Mouse (Mus musculus) embryonic facial prominence, embryonic 14.5 days (tissue): ENCODE measurements around the gene Tbxa2r. TPM values are rescaled to one million over a fixed set of nuclear protein-coding genes. Genes with fewer than 3 reads are reported as not detected.

ENCODE experiments used
- ATAC-seq: fragments of 200-750 bp; cut with Nextera tagmentation; 2 replicates; pipeline ENCODE4 v1.8.0; 2017; ENCODE audit warnings: low read depth, moderate number of reproducible peaks, moderate TSS enrichment
- DNase-seq: peaks from one replicate; pipeline ENCODE4 v3.0.0-alpha.2; 2015; ENCODE audit warnings: low spot score
- H3K27ac ChIP-seq: fragments of 300-500 bp; sonication (generic); replicated peaks from 2 replicates; pipeline ENCODE4 v1.5.1; 2014; ENCODE audit warnings: low read depth, mild to moderate bottlenecking, low read length, moderate library complexity
- H3K27me3 ChIP-seq: fragments of 300-500 bp; sonication (generic); replicated peaks from 2 replicates; pipeline ENCODE4 v1.6.1; 2014; ENCODE audit warnings: low read length; ENCODE audit not compliant: control insufficient read depth, insufficient read depth
- H3K36me3 ChIP-seq: fragments of 300-500 bp; sonication (generic); 2 replicates; pipeline ENCODE4 v1.6.1; 2014; ENCODE audit warnings: low read length, mixed read lengths; ENCODE audit not compliant: control insufficient read depth, insufficient read depth
- H3K4me1 ChIP-seq: fragments of 300-500 bp; sonication (generic); 2 replicates; pipeline ENCODE4 v1.6.1; 2014; ENCODE audit warnings: antibody characterized with exemption, low read length; ENCODE audit not compliant: control insufficient read depth, insufficient read depth
- H3K4me2 ChIP-seq: fragments of 300-500 bp; sonication (generic); 2 replicates; pipeline ENCODE4 v1.6.1; 2014; ENCODE audit warnings: low read depth, mild to moderate bottlenecking, low read length, moderate library complexity, mixed read lengths
- H3K4me3 ChIP-seq: fragments of 300-500 bp; sonication (generic); 2 replicates; pipeline ENCODE4 v1.5.1; 2014; ENCODE audit warnings: low read depth, mild to moderate bottlenecking, low read length
- H3K9ac ChIP-seq: fragments of 300-500 bp; sonication (generic); 2 replicates; pipeline ENCODE4 v1.6.1; 2014; ENCODE audit warnings: low read depth, mild to moderate bottlenecking, low read length, moderate library complexity, mixed read lengths
- H3K9me3 ChIP-seq: fragments of 300-500 bp; sonication (generic); 2 replicates; pipeline ENCODE4 v1.6.1; 2016; ENCODE audit warnings: low read length; ENCODE audit not compliant: control insufficient read depth
- WGBS: fragments of 180-500 bp; shearing (Covaris S2); extraction: QIAGEN DNeasy Blood & Tissue Kit; methylation state at CpG from one replicate; pipeline ENCODE4 v1.1.7; 2014; 5-methylcytosine and 5-hydroxymethylcytosine counted together
- polyA plus RNA-seq: library from polyadenylated mRNA; unstranded; fragments of >200 nt; fragmentation: Nextera tagmentation; extraction: Ambion mirVana; gene quantifications from 2 replicates; pipeline ENCODE4 v1.2.1, GENCODE M21; 2014

Gene Tbxa2r
- polyA plus RNA-seq, 1 experiment from 2014 or later = 6.7 TPM

GRCm38 (mm10) chr10:81341333-81341949 is 12.9 kb downstream of the Tbxa2r start:
- DNase-seq = no peak
- Histone ChIP-seq H3K36me3 (peaks cover 4% of the 10 kb centered on the region), H3K27me3 (peaks cover 47% of the 10 kb centered on the region), H3K9ac (no peak overlapping the region), H3K27ac (no peak overlapping the region), H3K4me2 (no peak overlapping the region), H3K4me3 (no peak overlapping the region), H3K9me3 (no peaks in the 10 kb centered on the region), H3K4me1 (no peaks in the 10 kb centered on the region)
- WGBS = 37% methylated on average over 16 of the region's 16 CpGs
- no peak for ATAC-seq

GRCm38 (mm10) chr10:81342686-81343505 is 14.4 kb downstream of the Tbxa2r start, which contains the start of gene Gipc3:
Gene Gipc3, minus strand, starts transcription at chr10:81343266.
- ATAC-seq = no peak
- DNase-seq = no peak
- H3K27ac ChIP-seq = no peak within 1 kb of the TSS
- peaks cover 12% of the 10 kb centered on the region for H3K36me3 ChIP-seq
- H3K4me3 ChIP-seq = peak within 1 kb of the TSS; percentile 42
- H3K4me1 ChIP-seq = peaks cover 8% of the 10 kb centered on the region; the same call in 1 of the 2 replicates
- peaks cover 41% of the 10 kb centered on the region for H3K27me3 ChIP-seq
- H3K9me3 ChIP-seq = no peaks in the 10 kb centered on the region
- peak within 1 kb of the TSS; percentile 57 for H3K9ac ChIP-seq
- WGBS = 10% methylated on average over 20 of the region's 67 CpGs
- peak within 1 kb of the TSS; percentile 75 for H3K4me2 ChIP-seq

GRCm38 (mm10) chr10:81344421-81345161 is 16.1 kb downstream of the Tbxa2r start:
- no peak for DNase-seq
- WGBS = 48% methylated on average over 8 of the region's 8 CpGs

GRCm38 (mm10) chr10:81345162-81345534 is 16.6 kb downstream of the Tbxa2r start:
- Histone ChIP-seq H3K4me3 (no peak overlapping the region), H3K9me3 (no peaks in the 10 kb centered on the region), H3K4me1 (peaks cover 19% of the 10 kb centered on the region), H3K9ac (no peak overlapping the region), H3K27me3 (peaks cover 41% of the 10 kb centered on the region), H3K36me3 (peaks cover 13% of the 10 kb centered on the region), H3K4me2 (no peak overlapping the region), H3K27ac (no peak overlapping the region)
- no peak for DNase-seq
- WGBS = 84% methylated on average over 4 of the region's 4 CpGs
- no peak for ATAC-seq

More at GRCm38 (mm10) chr10:81344421-81345161, 16.1 kb downstream of the Tbxa2r start:
- no peak overlapping the region for H3K4me3 ChIP-seq
- H3K4me2 ChIP-seq = no peak overlapping the region
- H3K27ac ChIP-seq = no peak overlapping the region
- no peak for ATAC-seq
- no peaks in the 10 kb centered on the region for H3K9me3 ChIP-seq
- H3K9ac ChIP-seq = no peak overlapping the region
- peaks cover 13% of the 10 kb centered on the region for H3K36me3 ChIP-seq
- H3K27me3 ChIP-seq = peaks cover 41% of the 10 kb centered on the region
- peaks cover 17% of the 10 kb centered on the region for H3K4me1 ChIP-seq

GRCm38 (mm10) chr10:81346453-81347067 is 18.0 kb downstream of the Tbxa2r start:
- ATAC-seq = no peak

GRCm38 (mm10) chr10:81349146-81349545 is 20.6 kb downstream of the Tbxa2r start:
- Histone ChIP-seq H3K27me3 (peaks cover 12% of the 10 kb centered on the region; the same call in 1 of the 2 replicates), H3K4me1 (peaks cover 19% of the 10 kb centered on the region), H3K27ac (peak overlapping the region; percentile 72; the same call in 1 of the 2 replicates), H3K36me3 (peaks cover 13% of the 10 kb centered on the region), H3K9me3 (no peaks in the 10 kb centered on the region), H3K4me3 (peak overlapping the region; percentile 88), H3K4me2 (peak overlapping the region; percentile 93), H3K9ac (peak overlapping the region; percentile 85)
- no peak for ATAC-seq
- DNase-seq = no peak
- 10% methylated on average over 10 of the region's 12 CpGs for WGBS

More at GRCm38 (mm10) chr10:81346453-81347067, 18.0 kb downstream of the Tbxa2r start:
- peaks cover 37% of the 10 kb centered on the region for H3K27me3 ChIP-seq
- peaks cover 13% of the 10 kb centered on the region for H3K36me3 ChIP-seq
- H3K4me2 ChIP-seq = peak overlapping the region; percentile 49
- peak overlapping the region; percentile 21 for H3K4me3 ChIP-seq
- no peaks in the 10 kb centered on the region for H3K9me3 ChIP-seq
- peak overlapping the region; percentile 40 for H3K9ac ChIP-seq
- no peak overlapping the region; the same call in 1 of the 2 replicates for H3K27ac ChIP-seq
- H3K4me1 ChIP-seq = peaks cover 19% of the 10 kb centered on the region
- DNase-seq = peak; percentile 79
- 15% methylated on average over 32 of the region's 55 CpGs for WGBS

- peaks cover 13% of the 10 kb centered on the region for H3K36me3 ChIP-seq
- H3K9ac ChIP-seq = peak overlapping the region; percentile 85
- DNase-seq = no peak
- H3K4me1 ChIP-seq = peaks cover 19% of the 10 kb centered on the region
- WGBS = 0% methylated on average over 10 of the region's 29 CpGs
- H3K27ac ChIP-seq = peak overlapping the region; percentile 72
- no peaks in the 10 kb centered on the region for H3K9me3 ChIP-seq
- H3K4me2 ChIP-seq = peak overlapping the region; percentile 93
- H3K4me3 ChIP-seq = peak overlapping the region; percentile 88
- ATAC-seq = no peak
- peaks cover 5% of the 10 kb centered on the region; the same call in 1 of the 2 replicates for H3K27me3 ChIP-seq
Observed at GRCm38 (mm10) chr10:81349961-81350350, 21.4 kb downstream of the Tbxa2r start.
